26 mouse cellular contexts compared by ENCODE assay signal in the genomic region with DNA sequence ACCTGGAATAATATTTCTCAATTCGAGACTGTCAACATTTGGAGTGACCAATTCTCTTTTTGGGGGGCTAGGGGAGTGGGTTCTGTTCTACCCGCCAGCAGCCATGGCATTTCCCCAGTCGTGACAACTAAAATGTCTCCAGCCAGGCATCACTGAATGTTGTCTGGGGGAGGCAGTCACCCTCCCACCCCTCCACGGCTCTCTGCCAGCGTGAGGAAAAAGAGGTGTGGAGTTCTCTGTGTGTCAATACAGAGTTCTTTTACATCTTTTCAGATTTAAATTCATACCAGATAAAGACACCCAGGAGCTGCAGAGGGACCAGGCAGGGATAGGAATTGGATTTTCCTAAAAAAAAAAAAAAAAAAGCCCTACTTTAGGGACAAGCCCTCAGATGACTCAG. TPM values are rescaled to one million over a fixed set of nuclear protein-coding genes. Genes with fewer than 3 reads are reported as not detected.
A peak's percentile ranks its signal among the peaks of the same experiment; 100 is the strongest.
DNase-seq lines count a peak whose midpoint lies in the region; ATAC-seq lines count a peak whose summit lies in the region.
"Had no signal": no experiment of that assay in that cellular context is flagged by ENCODE, and none has a peak within 500 bp of the region (broad histone marks: within the 10 kb centered on the region; RNA-seq: fewer than 3 reads in every experiment).

No protein-coding gene starts in this region.

- H3K4me1 ChIP-seq in embryonic facial prominence, embryonic 15.5 days = peaks cover 16% of the 10 kb centered on the region
- peaks cover 10% of the 10 kb centered on the region; the same call in 1 of the 2 replicates for H3K4me1 ChIP-seq in embryonic facial prominence, embryonic 10.5 days
- peaks cover 2% of the 10 kb centered on the region; the same call in 1 of the 2 replicates for H3K4me1 ChIP-seq in midbrain, embryonic 11.5 days (ENCODE audit: control insufficient read depth, insufficient read depth, low read length)
- no peaks in the 10 kb centered on the region for H3K4me1 ChIP-seq in midbrain, embryonic 16.5 days (ENCODE audit: control insufficient read depth, insufficient read depth, low read length)
- H3K4me1 ChIP-seq: embryonic facial prominence, embryonic 12.5 days; hindbrain, embryonic 10.5 days had no signal

- no peak overlapping the region for H3K4me3 ChIP-seq in embryonic facial prominence, embryonic 15.5 days (replicated peaks)
- H3K4me3 ChIP-seq in embryonic facial prominence, embryonic 10.5 days = no peak overlapping the region
- H3K4me3 ChIP-seq in midbrain, embryonic 11.5 days (ENCODE audit: low read depth, low read length) = no peak overlapping the region
- no peak overlapping the region for H3K4me3 ChIP-seq in midbrain, embryonic 16.5 days (ENCODE audit: low read depth, low read length)
- H3K4me3 ChIP-seq: embryonic facial prominence, embryonic 12.5 days; forebrain, embryonic 10.5 days; forebrain, embryonic 13.5 days; heart, embryonic 12.5 days; heart, embryonic 15.5 days; hindbrain, embryonic 10.5 days; hindbrain, embryonic 13.5 days; intestine, embryonic 15.5 days had no signal

- 0 out of 2 replicates have a peak overlapping the region, but pooled peaks have one; percentile 6 for H3K27ac ChIP-seq in embryonic facial prominence, embryonic 15.5 days (replicated peaks)
- no peak overlapping the region for H3K27ac ChIP-seq in embryonic facial prominence, embryonic 10.5 days (replicated peaks)
- H3K27ac ChIP-seq in midbrain, embryonic 11.5 days (ENCODE audit: low read depth, low read length) = no peak overlapping the region
- H3K27ac ChIP-seq in midbrain, embryonic 16.5 days (ENCODE audit: low read length) = no peak overlapping the region
- H3K27ac ChIP-seq: embryonic facial prominence, embryonic 12.5 days; forebrain, embryonic 10.5 days; forebrain, embryonic 13.5 days; heart, embryonic 15.5 days; hindbrain, embryonic 10.5 days; hindbrain, embryonic 13.5 days; intestine, embryonic 15.5 days had no signal

- H3K9ac ChIP-seq in embryonic facial prominence, embryonic 15.5 days = no peak overlapping the region
- H3K9ac ChIP-seq in midbrain, embryonic 11.5 days (ENCODE audit: low read length) = no peak overlapping the region
- H3K9ac ChIP-seq in midbrain, embryonic 16.5 days (ENCODE audit: low read depth, low read length) = no peak overlapping the region
- H3K9ac ChIP-seq: embryonic facial prominence, embryonic 12.5 days; forebrain, embryonic 13.5 days; heart, embryonic 12.5 days; heart, embryonic 15.5 days; hindbrain, embryonic 13.5 days; intestine, embryonic 15.5 days had no signal

- H3K27me3 ChIP-seq in embryonic facial prominence, embryonic 15.5 days = no peaks in the 10 kb centered on the region
- H3K27me3 ChIP-seq in embryonic facial prominence, embryonic 10.5 days (replicated peaks; ENCODE audit: low read depth, poor library complexity, severe bottlenecking) = peaks cover 33% of the 10 kb centered on the region
- H3K27me3 ChIP-seq in midbrain, embryonic 11.5 days (ENCODE audit: control insufficient read depth, insufficient read depth, low read length) = no peaks in the 10 kb centered on the region
- H3K27me3 ChIP-seq in midbrain, embryonic 16.5 days (ENCODE audit: control insufficient read depth, insufficient read depth, low read depth, low read length) = no peaks in the 10 kb centered on the region
- H3K27me3 ChIP-seq: heart, embryonic 15.5 days; intestine, embryonic 15.5 days had no signal

- no peaks in the 10 kb centered on the region for H3K9me3 ChIP-seq in embryonic facial prominence, embryonic 15.5 days (replicated peaks)
- H3K9me3 ChIP-seq in embryonic facial prominence, embryonic 10.5 days = no peaks in the 10 kb centered on the region
- H3K9me3 ChIP-seq in midbrain, embryonic 11.5 days (ENCODE audit: control insufficient read depth, low read length) = no peaks in the 10 kb centered on the region
- no peaks in the 10 kb centered on the region for H3K9me3 ChIP-seq in midbrain, embryonic 16.5 days (replicated peaks; ENCODE audit: control insufficient read depth, low read length, poor library complexity, severe bottlenecking)
- H3K9me3 ChIP-seq: embryonic facial prominence, embryonic 12.5 days; forebrain, embryonic 13.5 days; heart, embryonic 15.5 days; hindbrain, embryonic 10.5 days; hindbrain, embryonic 13.5 days; intestine, embryonic 15.5 days had no signal

- no peak overlapping the region for H3K4me2 ChIP-seq in embryonic facial prominence, embryonic 15.5 days (replicated peaks)
- H3K4me2 ChIP-seq in midbrain, embryonic 11.5 days = no peak overlapping the region
- H3K4me2 ChIP-seq in midbrain, embryonic 16.5 days (ENCODE audit: low read length) = no peak overlapping the region
- H3K4me2 ChIP-seq: embryonic facial prominence, embryonic 12.5 days; forebrain, embryonic 13.5 days; heart, embryonic 12.5 days; heart, embryonic 15.5 days; hindbrain, embryonic 13.5 days; intestine, embryonic 15.5 days had no signal

- 68% methylated on average over 5 of the region's 5 CpGs for WGBS in embryonic facial prominence, embryonic 15.5 days
- 80% methylated on average over 5 of the region's 5 CpGs for WGBS in embryonic facial prominence, embryonic 10.5 days
- WGBS in midbrain, embryonic 11.5 days = 71% methylated on average over 5 of the region's 5 CpGs
- WGBS in midbrain, embryonic 16.5 days = 63% methylated on average over 5 of the region's 5 CpGs

- ATAC-seq in embryonic facial prominence, embryonic 15.5 days (ENCODE audit: insufficient number of reproducible peaks, low FRiP score, low TSS enrichment, low read depth) = no peak
- no peak for ATAC-seq in midbrain, embryonic 11.5 days (ENCODE audit: low FRiP score)
- no peak for ATAC-seq in midbrain, embryonic 16.5 days
- ATAC-seq: activated CD4-positive, CD25-positive, alpha-beta regulatory T cell, adult 4 months; forebrain, embryonic 13.5 days; forebrain, embryonic 16.5 days; hindbrain, embryonic 16.5 days; intestine, embryonic 15.5 days had no signal

- DNase-seq in embryonic facial prominence, embryonic 10.5 days (ENCODE audit: low spot score) = no peak
- DNase-seq in midbrain, embryonic 11.5 days (ENCODE audit: low spot score, missing footprints) = peak; percentile 76
- peak; percentile 46 for DNase-seq in right cerebral cortex, postnatal 14 days
- DNase-seq in right cerebral cortex, postnatal 36 days (ENCODE audit: low spot score in 2 of 2) = no peak
- DNase-seq: adrenal gland, adult 8-10 months; adrenal gland, postnatal 25 days; cerebellum, adult 18-20 months; cerebellum, adult 9-10 months; cerebellum, postnatal 14 days; gastrocnemius, postnatal 25 days; heart, adult 18-20 months; heart, postnatal 10 days; heart, postnatal 36 days had no signal

- H3K36me3 ChIP-seq in embryonic facial prominence, embryonic 15.5 days = no peaks in the 10 kb centered on the region
- H3K36me3 ChIP-seq in embryonic facial prominence, embryonic 10.5 days (replicated peaks) = no peaks in the 10 kb centered on the region
- H3K36me3 ChIP-seq in midbrain, embryonic 11.5 days (ENCODE audit: control insufficient read depth, insufficient read depth, low read length) = no peaks in the 10 kb centered on the region
- no peaks in the 10 kb centered on the region for H3K36me3 ChIP-seq in midbrain, embryonic 16.5 days (ENCODE audit: control insufficient read depth, insufficient read depth, low read length)
- H3K36me3 ChIP-seq: embryonic facial prominence, embryonic 12.5 days; forebrain, embryonic 10.5 days; heart, embryonic 12.5 days; heart, embryonic 15.5 days; hindbrain, embryonic 10.5 days; hindbrain, embryonic 13.5 days; intestine, embryonic 15.5 days had no signal

RNA-seq across cellular contexts. Expression of a gene that starts 22.4 kb away (rescaled TPM):
- not detected in 2 replicates for polyA plus RNA-seq in embryonic facial prominence, embryonic 15.5 days (2015; fragmentation: Nextera tagmentation; extraction: Ambion mirVana)
- not detected in 2 replicates for polyA plus RNA-seq in embryonic facial prominence, embryonic 10.5 days (2016; fragmentation: Nextera tagmentation; extraction: Ambion mirVana)
- polyA plus RNA-seq in midbrain, embryonic 11.5 days (2014; fragmentation: Nextera tagmentation; extraction: Ambion mirVana) = not detected in 2 replicates
- polyA plus RNA-seq in midbrain, embryonic 16.5 days (2015; fragmentation: Nextera tagmentation; extraction: Ambion mirVana) = 0.25 TPM in 1 of 2 replicates, not detected in the other
- polyA plus RNA-seq: forebrain, embryonic 10.5 days; forebrain, embryonic 13.5 days; forebrain, embryonic 16.5 days; heart, embryonic 12.5 days; heart, embryonic 15.5 days; hindbrain, embryonic 16.5 days; intestine, embryonic 15.5 days had no signal

RNA-seq across cellular contexts. Expression of a gene that starts 43.8 kb away (rescaled TPM):
- polyA plus RNA-seq in embryonic facial prominence, embryonic 15.5 days (2015; fragmentation: Nextera tagmentation; extraction: Ambion mirVana) = 115 and 119 TPM in 2 replicates
- polyA plus RNA-seq in embryonic facial prominence, embryonic 10.5 days (2016; fragmentation: Nextera tagmentation; extraction: Ambion mirVana) = 135 and 137 TPM in 2 replicates
- 129 and 144 TPM in 2 replicates for polyA plus RNA-seq in midbrain, embryonic 11.5 days (2014; fragmentation: Nextera tagmentation; extraction: Ambion mirVana)
- 96.3 and 109 TPM in 2 replicates for polyA plus RNA-seq in midbrain, embryonic 16.5 days (2015; fragmentation: Nextera tagmentation; extraction: Ambion mirVana)

Comparison
In these comparisons a context has a peak if more than half of its experiments do, and no peak if none do; other contexts are left out.
1. DNase-seq: peak in midbrain, embryonic 11.5 days (single experiment) and right cerebral cortex, postnatal 14 days (single experiment); none in embryonic facial prominence, embryonic 10.5 days (single experiment) and right cerebral cortex, postnatal 36 days (0 of 2).